Mouse (Mus musculus) hindbrain, embryonic 15.5 days (tissue): ENCODE results near the gene Phykpl. TPM values are rescaled to one million over a fixed set of nuclear protein-coding genes. Genes with fewer than 3 reads are reported as not detected.
"Not testable (repeated sequence)": the region's sequence is repeated elsewhere in the genome, so short reads cannot be mapped to it uniquely, and the experiment has no call there.

Experiments
- ATAC-seq: fragments of 200-750 bp; cut with Nextera tagmentation; 2 replicates; pipeline ENCODE4 v1.8.0; 2017; ENCODE audit warnings: low read depth, moderate number of reproducible peaks, moderate TSS enrichment; ENCODE audit not compliant: low FRiP score
- H3K27ac ChIP-seq: fragments of 300-500 bp; sonication (generic); replicated peaks from 2 replicates; pipeline ENCODE4 v1.5.1; 2015; ENCODE audit warnings: mild to moderate bottlenecking, inconsistent platforms
- H3K27me3 ChIP-seq: fragments of 300-500 bp; sonication (generic); 2 replicates; pipeline ENCODE4 v1.6.1; 2015; ENCODE audit warnings: control low read depth, inconsistent platforms
- H3K36me3 ChIP-seq: fragments of 300-500 bp; sonication (generic); 2 replicates; pipeline ENCODE4 v1.6.1; 2015; ENCODE audit warnings: control low read depth, inconsistent platforms
- H3K4me1 ChIP-seq: fragments of 300-500 bp; sonication (generic); replicated peaks from 2 replicates; pipeline ENCODE4 v1.6.1; 2015; ENCODE audit warnings: control low read depth, inconsistent platforms
- H3K4me2 ChIP-seq: fragments of 300-500 bp; sonication (generic); 2 replicates; pipeline ENCODE4 v1.6.1; 2015; ENCODE audit warnings: moderate library complexity, mild to moderate bottlenecking, inconsistent platforms
- H3K4me3 ChIP-seq: fragments of 300-500 bp; sonication (generic); 2 replicates; pipeline ENCODE4 v1.5.1; 2015; ENCODE audit warnings: mild to moderate bottlenecking, inconsistent platforms
- H3K9ac ChIP-seq: fragments of 300-500 bp; sonication (generic); 2 replicates; pipeline ENCODE4 v1.6.1; 2015; ENCODE audit warnings: inconsistent platforms
- H3K9me3 ChIP-seq: fragments of 300-500 bp; sonication (generic); 2 replicates; pipeline ENCODE4 v1.6.1; 2016; ENCODE audit warnings: control low read depth, inconsistent platforms
- WGBS: fragments of 180-500 bp; shearing (Covaris S2); methylation state at CpG from one replicate; pipeline ENCODE4 v1.1.7; 2015; 5-methylcytosine and 5-hydroxymethylcytosine counted together
- polyA plus RNA-seq: library from polyadenylated mRNA; unstranded; fragments of >200 nt; fragmentation: Nextera tagmentation; extraction: Ambion mirVana; gene quantifications from 2 replicates; pipeline ENCODE4 v1.2.1, GENCODE M21; 2015

Phykpl gene
- polyA plus RNA-seq, 1 experiment from 2014 or later, result 9.7 TPM

DNA sequence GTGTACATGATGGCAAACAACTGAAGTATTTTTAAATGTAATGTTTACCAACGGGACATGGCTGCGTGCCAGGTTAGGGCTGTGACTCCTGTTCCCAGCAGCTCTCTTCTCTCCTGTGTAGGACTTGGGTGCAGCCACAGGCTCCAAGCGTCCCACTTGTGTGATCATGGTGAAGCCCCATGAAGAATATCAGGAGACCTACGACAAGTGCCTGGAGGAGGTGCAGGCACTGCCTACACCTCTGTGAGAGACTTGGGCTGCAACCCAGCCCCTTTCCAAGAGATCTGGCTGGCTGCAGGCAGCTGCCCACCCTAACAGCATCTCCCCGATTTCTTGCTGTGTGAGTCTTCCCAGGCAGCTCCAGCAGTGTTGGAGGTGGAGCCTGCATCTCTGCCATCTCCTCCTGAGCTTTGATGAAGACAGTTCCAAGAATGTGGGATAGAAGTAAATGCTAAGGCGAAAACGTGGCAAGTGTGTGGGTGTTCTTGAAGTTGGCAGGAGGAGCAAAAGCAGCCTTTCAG, 38.5 kb downstream of the Phykpl start:
- Histone ChIP-seq H3K4me1 (peaks cover 14% of the 10 kb centered on the region), H3K4me2 (no peak overlapping the region), H3K27ac (no peak overlapping the region), H3K36me3 (peaks cover 51% of the 10 kb centered on the region), H3K9me3 (no peaks in the 10 kb centered on the region), H3K4me3 (no peak overlapping the region), H3K27me3 (no peaks in the 10 kb centered on the region), H3K9ac (no peak overlapping the region)
- no peak for ATAC-seq
- 92% methylated on average over 7 of the region's 7 CpGs for WGBS

DNA sequence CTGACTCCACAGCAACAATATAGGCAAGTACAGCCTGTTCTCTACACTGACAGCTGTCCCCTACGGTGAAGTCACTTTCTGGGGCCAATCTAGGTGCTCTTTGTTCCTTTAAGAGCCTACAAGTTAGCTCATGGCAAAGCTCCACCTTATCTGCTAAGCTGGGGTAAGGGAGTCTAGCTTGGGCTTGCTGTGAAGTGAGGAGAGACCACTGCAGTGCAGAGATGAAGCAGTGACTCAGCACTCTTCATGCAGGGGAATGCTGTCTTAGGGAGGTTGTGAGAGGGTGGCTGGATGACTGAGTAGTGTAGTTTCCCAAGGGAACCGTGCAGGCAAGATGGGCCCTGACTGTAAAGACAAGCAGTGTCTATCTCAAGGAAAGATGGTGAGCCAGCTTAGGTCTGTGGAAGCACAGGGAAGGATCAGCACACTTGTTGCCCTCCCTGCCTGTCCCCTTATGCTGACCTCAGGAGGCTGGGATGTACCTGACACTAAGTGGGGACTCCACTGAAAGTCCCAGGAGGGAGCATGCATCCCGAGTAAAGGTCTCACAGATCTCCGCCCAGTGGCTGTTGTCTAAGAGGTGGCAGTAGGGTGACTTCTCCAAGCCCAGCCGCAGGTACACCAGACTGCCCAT, 40.7 kb downstream of the Phykpl start:
- no peak overlapping the region for H3K4me2 ChIP-seq
- H3K9ac ChIP-seq, result no peak overlapping the region
- H3K4me1 ChIP-seq, result peaks cover 8% of the 10 kb centered on the region
- no peak overlapping the region for H3K4me3 ChIP-seq
- no peak overlapping the region for H3K27ac ChIP-seq
- no peaks in the 10 kb centered on the region for H3K27me3 ChIP-seq
- H3K36me3 ChIP-seq, result peaks cover 61% of the 10 kb centered on the region
- 88% methylated on average over 5 of the region's 5 CpGs for WGBS
- no peaks in the 10 kb centered on the region for H3K9me3 ChIP-seq
- no peak for ATAC-seq

DNA sequence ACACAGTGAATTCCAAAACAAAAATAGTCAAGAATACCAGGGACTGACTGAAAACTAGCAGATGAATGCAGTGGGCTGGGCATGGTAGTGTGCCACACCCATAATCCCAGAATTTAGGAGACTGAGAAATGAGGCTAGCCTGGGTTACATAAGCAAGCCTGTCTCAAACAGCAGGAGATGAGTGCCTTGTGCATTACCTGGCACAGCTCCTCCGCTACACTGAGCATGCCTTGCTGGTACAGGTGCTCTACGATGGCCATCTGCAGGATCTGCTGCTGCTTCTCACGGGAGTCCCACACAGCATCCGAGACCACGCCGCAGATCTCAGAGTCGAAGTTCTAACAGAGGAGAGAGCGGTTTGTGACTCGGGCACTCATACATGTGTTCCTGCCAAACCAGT, 42.9 kb downstream of the Phykpl start:
- WGBS, result 92% methylated on average over 9 of the region's 9 CpGs
- no peak overlapping the region for H3K27ac ChIP-seq
- no peak overlapping the region for H3K4me2 ChIP-seq
- H3K27me3 ChIP-seq, result no peaks in the 10 kb centered on the region
- no peak for ATAC-seq
- H3K4me1 ChIP-seq, result peaks cover under 1% of the 10 kb centered on the region; the same call in 1 of the 2 replicates
- H3K36me3 ChIP-seq, result peaks cover 61% of the 10 kb centered on the region
- H3K9ac ChIP-seq, result no peak overlapping the region
- H3K9me3 ChIP-seq, result no peaks in the 10 kb centered on the region
- H3K4me3 ChIP-seq, result no peak overlapping the region

DNA sequence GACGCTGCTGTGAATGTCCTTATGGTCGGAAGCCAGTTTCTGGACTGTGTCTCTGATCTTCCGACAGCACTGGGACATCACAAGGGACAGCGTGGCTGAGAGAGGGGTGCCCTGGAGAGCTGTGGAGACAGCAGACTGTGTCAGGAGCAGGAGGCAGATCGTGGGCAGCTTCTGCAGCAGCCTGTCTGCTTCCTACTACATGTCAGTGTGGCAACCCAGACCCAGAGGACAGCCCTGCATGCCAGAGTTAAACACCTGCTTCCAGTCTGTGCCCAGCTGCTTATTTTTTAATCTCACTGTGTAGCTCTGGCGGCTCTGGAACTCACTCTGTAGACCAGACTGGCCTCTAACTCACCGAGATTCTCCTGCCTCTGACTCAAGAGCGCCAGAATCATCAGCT, 43.4 kb downstream of the Phykpl start:
- Histone ChIP-seq H3K4me1 (peaks cover 3% of the 10 kb centered on the region; the same call in 1 of the 2 replicates), H3K9ac (no peak overlapping the region), H3K4me2 (no peak overlapping the region), H3K9me3 (no peaks in the 10 kb centered on the region), H3K4me3 (no peak overlapping the region), H3K27me3 (no peaks in the 10 kb centered on the region), H3K27ac (no peak overlapping the region), H3K36me3 (peaks cover 58% of the 10 kb centered on the region)
- WGBS, result 92% methylated on average over 8 of the region's 8 CpGs
- no peak for ATAC-seq

DNA sequence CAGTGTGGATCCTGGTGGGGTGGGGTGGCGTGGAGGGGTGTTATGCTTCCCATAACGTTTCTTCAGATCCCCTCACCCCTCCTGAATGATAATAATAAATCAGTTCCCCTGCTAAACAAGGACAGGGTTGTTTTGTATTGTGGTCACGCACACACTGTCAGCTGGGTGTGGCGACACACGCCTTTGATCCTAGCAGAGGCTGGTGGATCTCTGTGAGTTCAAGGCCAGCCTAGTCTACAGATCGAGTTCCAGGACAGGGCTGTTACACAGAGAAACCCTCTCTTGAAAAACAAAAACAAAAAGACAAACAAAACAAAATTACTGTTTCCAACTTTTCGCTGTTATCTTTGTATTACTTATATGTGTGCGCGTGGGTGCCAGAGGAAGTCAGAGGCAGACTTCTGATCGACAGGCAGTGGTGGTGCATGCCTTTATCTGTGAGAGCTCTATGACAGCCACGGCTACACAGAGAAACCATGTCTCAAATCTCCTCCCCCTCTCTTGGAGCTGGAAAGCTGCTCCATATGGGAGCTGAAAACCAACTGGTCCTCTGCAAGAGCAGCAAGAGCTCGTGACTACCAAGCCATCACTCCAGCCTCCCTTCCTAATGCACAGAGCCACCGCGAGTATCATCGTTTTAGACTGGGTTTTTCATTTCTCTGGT, 45.2 kb downstream of the Phykpl start:
- Histone ChIP-seq H3K9me3 (no peaks in the 10 kb centered on the region), H3K27ac (no peak overlapping the region), H3K27me3 (no peaks in the 10 kb centered on the region), H3K4me1 (peaks cover 16% of the 10 kb centered on the region), H3K36me3 (peaks cover 39% of the 10 kb centered on the region), H3K4me2 (no peak overlapping the region), H3K4me3 (no peak overlapping the region), H3K9ac (no peak overlapping the region)
- WGBS, result 87% methylated on average over 15 of the region's 15 CpGs
- no peak for ATAC-seq

DNA sequence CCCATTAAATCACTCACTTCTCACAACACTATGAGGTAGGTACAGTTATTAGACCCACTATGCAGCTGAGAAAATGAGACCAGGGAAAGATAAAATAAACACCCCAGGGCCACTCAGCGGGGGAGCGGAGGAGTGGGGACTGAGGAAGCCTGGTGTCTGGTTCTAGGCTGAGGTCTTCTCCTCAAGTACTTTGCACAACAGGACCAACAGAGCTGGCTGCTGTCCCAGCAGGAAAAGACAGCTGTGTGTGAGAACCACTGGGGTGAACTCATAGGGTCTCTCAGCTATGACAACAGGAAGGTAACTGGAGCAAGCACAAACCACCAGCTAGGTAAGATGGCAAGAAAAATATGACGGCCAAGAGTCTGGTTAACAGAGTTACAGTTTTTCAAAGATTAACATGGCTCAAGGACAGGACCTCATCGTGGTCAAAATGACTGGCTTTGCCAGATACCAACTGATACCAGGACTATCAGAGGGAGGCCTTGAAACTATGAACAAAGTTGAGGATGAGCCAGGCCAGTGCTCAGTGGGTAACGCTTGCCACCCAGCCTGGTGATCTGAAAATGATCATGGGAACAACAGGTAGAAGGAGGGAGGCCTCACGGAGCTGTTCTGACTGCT, 47.7 kb downstream of the Phykpl start:
- Histone ChIP-seq H3K4me3 (no peak overlapping the region), H3K36me3 (peaks cover 18% of the 10 kb centered on the region), H3K9me3 (no peaks in the 10 kb centered on the region), H3K4me1 (peaks cover 27% of the 10 kb centered on the region), H3K27me3 (no peaks in the 10 kb centered on the region), H3K9ac (no peak overlapping the region), H3K27ac (no peak overlapping the region), H3K4me2 (no peak overlapping the region)
- WGBS, result 86% methylated on average over 6 of the region's 6 CpGs
- ATAC-seq, result no peak

DNA sequence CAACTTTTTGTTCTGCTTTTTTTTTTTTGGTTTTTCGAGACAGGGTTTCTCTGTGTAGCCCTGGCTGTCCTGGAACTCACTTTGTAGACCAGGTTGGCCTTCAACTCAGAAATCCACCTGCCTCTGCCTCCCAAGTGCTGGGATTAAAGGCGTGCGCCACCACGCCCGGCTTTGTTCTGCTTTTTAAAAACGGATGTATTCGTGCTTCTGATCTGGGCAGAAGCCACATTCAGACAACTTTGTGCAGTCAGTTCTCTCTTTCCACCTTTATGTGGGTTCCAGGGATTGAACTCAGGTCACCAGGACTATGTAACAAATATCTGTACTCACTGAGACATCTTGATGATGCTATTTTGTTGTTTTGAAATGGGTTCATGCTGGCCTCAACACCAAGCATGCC, 48.6 kb downstream of the Phykpl start:
- WGBS, result 96% methylated on average over 7 of the region's 7 CpGs
- H3K9ac ChIP-seq, H3K27me3 ChIP-seq, H3K9me3 ChIP-seq, H3K36me3 ChIP-seq, H3K4me2 ChIP-seq, H3K27ac ChIP-seq, ATAC-seq, H3K4me3 ChIP-seq: not testable (repeated sequence)
- H3K4me1 ChIP-seq, result peaks cover 27% of the 10 kb centered on the region

DNA sequence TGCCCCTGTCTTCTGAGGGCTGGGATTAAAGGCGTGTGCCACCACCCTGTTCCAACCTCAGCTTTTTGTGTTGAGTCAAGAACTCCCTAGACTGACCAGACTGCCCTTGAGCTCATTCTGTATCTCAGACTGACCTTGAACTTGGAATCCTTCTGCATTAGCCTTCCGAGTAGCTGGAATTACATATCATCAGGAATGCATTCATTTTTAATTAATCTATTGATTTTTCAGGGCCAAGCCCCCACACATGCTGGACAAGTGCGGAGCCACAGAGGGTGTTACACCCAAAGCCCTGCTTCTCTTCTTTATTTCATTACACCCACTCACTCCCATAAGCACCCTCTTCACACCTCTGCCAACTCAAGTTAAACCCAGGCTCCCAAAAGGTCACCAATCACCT, 49.2 kb downstream of the Phykpl start:
- Histone ChIP-seq H3K27me3 (no peaks in the 10 kb centered on the region), H3K27ac (no peak overlapping the region), H3K9me3 (no peaks in the 10 kb centered on the region), H3K36me3 (peaks cover 4% of the 10 kb centered on the region; the same call in 1 of the 2 replicates), H3K4me1 (peaks cover 27% of the 10 kb centered on the region), H3K4me2 (no peak overlapping the region), H3K4me3 (no peak overlapping the region), H3K9ac (no peak overlapping the region)
- no peak for ATAC-seq
- WGBS, result 93% methylated on average over 3 of the region's 3 CpGs

DNA sequence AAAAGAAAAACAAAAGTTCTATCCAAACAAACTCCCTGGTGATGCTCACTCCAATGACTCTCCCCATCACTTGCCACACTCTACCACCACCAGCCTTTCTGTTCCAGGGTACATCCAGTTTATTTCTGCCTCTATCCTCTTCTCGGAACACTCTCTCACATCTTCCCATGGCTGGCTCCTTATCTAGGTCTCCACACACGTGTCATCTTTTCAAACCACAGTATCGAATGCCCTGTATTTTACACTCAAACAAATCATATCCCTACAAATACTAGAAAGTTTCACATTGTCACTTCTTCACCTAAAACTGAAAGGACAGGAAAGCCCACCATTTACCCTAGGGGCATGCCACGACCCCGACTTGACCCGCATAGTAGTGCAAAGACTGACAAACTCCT, 50.6 kb downstream of the Phykpl start:
- no peaks in the 10 kb centered on the region for H3K9me3 ChIP-seq
- peak overlapping the region; percentile 82 for H3K9ac ChIP-seq
- H3K4me1 ChIP-seq, result peaks cover 27% of the 10 kb centered on the region
- H3K4me2 ChIP-seq, result peak overlapping the region; percentile 72
- 18% methylated on average over 6 of the region's 6 CpGs for WGBS
- no peak for ATAC-seq
- peak overlapping the region; percentile 86 for H3K4me3 ChIP-seq
- peak overlapping the region; percentile 86 for H3K27ac ChIP-seq
- no peaks in the 10 kb centered on the region for H3K36me3 ChIP-seq
- no peaks in the 10 kb centered on the region for H3K27me3 ChIP-seq

DNA sequence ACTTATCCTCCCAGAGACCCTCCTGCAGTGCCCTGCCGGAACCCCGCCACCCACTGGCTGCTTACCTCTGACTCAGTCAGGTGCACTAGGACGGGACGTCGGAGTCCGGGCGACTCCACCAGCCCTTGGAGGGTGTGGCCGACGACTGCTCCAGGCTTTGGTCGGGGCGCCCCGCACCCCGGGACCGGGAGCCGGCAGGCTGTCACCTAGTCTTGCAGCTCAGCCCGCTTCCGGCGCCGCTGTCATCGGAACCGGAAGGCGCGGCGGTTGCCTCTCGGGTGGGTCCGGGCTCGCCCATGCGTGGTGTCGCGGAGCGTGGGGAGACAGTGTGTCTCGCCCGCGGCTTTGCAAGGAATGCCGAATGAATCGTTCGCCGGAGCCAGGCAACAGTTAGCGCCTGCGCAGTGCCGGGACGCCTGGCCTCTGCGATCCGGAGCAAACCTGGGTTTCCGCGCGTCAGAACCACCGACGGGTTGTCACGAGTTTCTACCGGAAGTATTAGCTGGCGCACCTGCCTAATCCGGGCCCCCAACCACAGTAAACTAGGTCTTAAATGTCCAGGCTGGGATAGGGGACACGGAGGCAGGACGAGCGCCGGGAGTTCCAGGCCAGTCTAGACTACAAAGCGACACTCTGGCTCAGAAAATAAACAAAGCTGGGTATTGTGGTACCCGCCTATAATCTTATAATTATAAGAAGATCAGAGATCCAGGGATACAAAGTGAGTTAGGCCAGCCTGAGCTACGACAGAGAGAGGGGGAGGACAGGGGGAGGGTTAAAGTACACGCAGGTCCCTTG, 51.2 kb downstream of the Phykpl start, which contains the start of gene Rmnd5b:
TSS of gene Rmnd5b (minus strand) at position 372 of the 798 bp plus-strand sequence.
- H3K4me2 ChIP-seq, result peak within 1 kb of the TSS; percentile 72
- WGBS, result under 1% methylated on average over 61 of the region's 61 CpGs
- peak within 1 kb of the TSS; percentile 82 for H3K9ac ChIP-seq
- H3K36me3 ChIP-seq, result no peaks in the 10 kb centered on the region
- H3K4me1 ChIP-seq, result peaks cover 27% of the 10 kb centered on the region
- ATAC-seq, result peak; percentile 95
- peak within 1 kb of the TSS; percentile 86 for H3K4me3 ChIP-seq
- peak within 1 kb of the TSS; percentile 86 for H3K27ac ChIP-seq
- no peaks in the 10 kb centered on the region for H3K9me3 ChIP-seq
- no peaks in the 10 kb centered on the region for H3K27me3 ChIP-seq

DNA sequence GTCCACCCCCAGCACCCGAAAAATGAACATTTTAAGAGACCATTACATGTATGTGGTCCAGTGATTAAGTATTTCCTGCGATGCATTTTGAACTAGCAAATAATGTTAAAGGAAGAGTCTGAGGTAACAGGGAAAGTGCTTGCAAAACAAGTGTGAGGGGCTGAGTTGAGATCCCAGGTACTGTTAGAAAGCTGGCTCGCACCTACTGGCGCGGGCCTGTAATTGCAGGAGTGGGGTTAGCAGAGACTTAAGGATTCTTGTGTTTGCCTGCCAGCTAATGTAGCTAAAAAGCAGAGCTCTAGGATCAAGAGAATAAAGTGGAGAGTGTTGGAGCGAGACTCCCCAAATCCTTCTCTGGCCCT, 51.7 kb downstream of the Phykpl start:
- Histone ChIP-seq H3K9me3 (no peaks in the 10 kb centered on the region), H3K9ac (peak overlapping the region; percentile 82), H3K36me3 (no peaks in the 10 kb centered on the region), H3K4me1 (peaks cover 27% of the 10 kb centered on the region), H3K27ac (peak overlapping the region; percentile 86), H3K27me3 (no peaks in the 10 kb centered on the region), H3K4me3 (peak overlapping the region; percentile 86), H3K4me2 (peak overlapping the region; percentile 72)
- no peak for ATAC-seq
- 4% methylated on average over 6 of the region's 6 CpGs for WGBS
